Mouse (Mus musculus): ENCODE results near the gene Kcnq2.

- TF ChIP-seq CTCF (IDR thresholded peaks at IDR 0.05; ENCODE audit: low read depth) (no peak), EP300 (optimal IDR thresholded peaks at IDR 0.05) (no peak)
These were observed 76.9 kb downstream of the Kcnq2 start for GRCm38 (mm10) chr2:181058193-181058592.

Measured in stomach, postnatal 0 days (tissue).